ENCODE assay signal across 8 mouse cellular contexts in genomic region chr8:111062072-111062757, GRCm38 (mm10). TPM values are rescaled to one million over a fixed set of nuclear protein-coding genes. Genes with fewer than 3 reads are reported as not detected.
A peak's percentile ranks its signal among the peaks of the same experiment; 100 is the strongest.
DNase-seq lines count a peak whose midpoint lies in the region; ATAC-seq lines count a peak whose summit lies in the region.

No protein-coding gene starts in this region.

- no peaks in the 10 kb centered on the region for H3K27me3 ChIP-seq in hindbrain, embryonic 15.5 days

- peak overlapping the region; percentile 77 for H3K4me2 ChIP-seq in hindbrain, embryonic 15.5 days

- peak overlapping the region; percentile 59 for H3K4me3 ChIP-seq in hindbrain, embryonic 15.5 days

- peak; percentile 94 for ATAC-seq in hindbrain, embryonic 15.5 days (ENCODE audit: low FRiP score, low read depth)

- peak overlapping the region; percentile 63 for H3K9ac ChIP-seq in hindbrain, embryonic 15.5 days

- H3K36me3 ChIP-seq in hindbrain, embryonic 15.5 days, result 0 out of 2 replicates have a peak, but pooled peaks cover 4% of the 10 kb centered on the region

- no peaks in the 10 kb centered on the region for H3K9me3 ChIP-seq in hindbrain, embryonic 15.5 days

- WGBS in hindbrain, embryonic 15.5 days, result under 1% methylated on average over 27 of the region's 27 CpGs

- peak overlapping the region; percentile 83 for H3K27ac ChIP-seq in hindbrain, embryonic 15.5 days (replicated peaks)

- DNase-seq in T-cell, adult 2 months (ENCODE audit: low spot score), result peak; percentile 83
- peak; percentile 91 to 99 for DNase-seq in cerebellum, postnatal 36 days
- DNase-seq in frontal cortex, postnatal 36 days (ENCODE audit: low spot score in 2 of 2), result peak; percentile 98
- peak; percentile 82 for DNase-seq in left cerebral cortex, adult 11 months (ENCODE audit: low spot score)
- DNase-seq in lung, postnatal 36 days, result peak; percentile 93
- peak; percentile 98 for DNase-seq in retina, embryonic 14.5 days (ENCODE audit: low spot score)
- DNase-seq in thymus, postnatal 36 days, result peak; percentile 84 to 90

- H3K4me1 ChIP-seq in hindbrain, embryonic 15.5 days (replicated peaks), result peaks cover 26% of the 10 kb centered on the region

RNA-seq across cellular contexts. Expression of gene Exosc6, which starts 6.1 kb away (rescaled TPM):
- not detected in 2 replicates for polyA plus RNA-seq in hindbrain, embryonic 15.5 days (2015; fragmentation: Nextera tagmentation; extraction: Ambion mirVana)

RNA-seq across cellular contexts. Expression of gene Aars, which starts 29.3 kb away (rescaled TPM):
- polyA plus RNA-seq in hindbrain, embryonic 15.5 days (2015; fragmentation: Nextera tagmentation; extraction: Ambion mirVana), result 86.5 and 88.3 TPM in 2 replicates

RNA-seq across cellular contexts. Expression of gene Clec18a, which starts 30.0 kb away (rescaled TPM):
- polyA plus RNA-seq in hindbrain, embryonic 15.5 days (2015; fragmentation: Nextera tagmentation; extraction: Ambion mirVana), result 0.52 and 0.92 TPM in 2 replicates

RNA-seq across cellular contexts. Expression of gene Ddx19b, which starts 30.7 kb away (rescaled TPM):
- polyA plus RNA-seq in hindbrain, embryonic 15.5 days (2015; fragmentation: Nextera tagmentation; extraction: Ambion mirVana), result 6.2 and 7.5 TPM in 2 replicates

RNA-seq across cellular contexts. Expression of gene Pdpr, which starts 32.2 kb away (rescaled TPM):
- 10.2 and 11.0 TPM in 2 replicates for polyA plus RNA-seq in hindbrain, embryonic 15.5 days (2015; fragmentation: Nextera tagmentation; extraction: Ambion mirVana)

Comparison
In these comparisons a context has a peak if more than half of its experiments do, and no peak if none do; other contexts are left out.
1. Peak in every context shown above with its lines: DNase-seq, ATAC-seq, H3K4me3 ChIP-seq and H3K27ac ChIP-seq.